Mouse (Mus musculus): ENCODE results near the gene Gm8050. TPM values are rescaled to one million over a fixed set of nuclear protein-coding genes. Genes with fewer than 3 reads are reported as not detected.

The Gm8050 gene
- polyA plus RNA-seq (2012; rRNA removed), result not detected in 2 replicates

DNA sequence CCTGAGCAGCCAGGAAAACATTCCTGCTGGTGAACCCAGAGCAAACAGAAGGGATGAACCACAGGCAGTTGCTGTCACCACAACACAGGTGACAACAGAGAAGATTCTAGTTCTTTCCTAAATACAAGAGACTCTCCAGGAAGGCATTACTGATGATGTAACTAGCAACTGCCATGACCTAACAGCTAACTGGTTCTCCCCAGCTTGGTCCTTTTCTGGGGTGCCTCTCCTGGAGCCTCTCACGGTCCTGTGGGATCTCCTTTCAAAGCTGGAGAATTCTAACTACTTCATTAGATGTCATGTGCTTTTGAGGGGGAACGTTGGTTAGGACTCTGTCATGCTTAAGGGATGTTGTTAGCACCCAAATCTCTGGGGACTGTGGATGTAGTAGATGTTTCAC is at the start of gene Gm8050:
Gm8050 (minus strand) TSS at position 101 of the 400 bp plus-strand sequence.

GRCm38 (mm10) chr14:6742232-6742631 is 22.2 kb upstream of the Gm8050 start, which contains the start of gene Gm3636:
Gene Gm3636, minus strand, starts transcription at chr14:6742332.

GRCm38 (mm10) chr14:6684070-6684469 is 36.0 kb downstream of the Gm8050 start, which contains the start of gene Gm10251:
Gene Gm10251, minus strand, starts transcription at chr14:6684170.

Other genes starting within 250 kb of the Gm8050 start
- not detected in 2 replicates for gene Gm8356, start 183.0 kb downstream of the Gm8050 start, polyA plus RNA-seq (2012; rRNA removed)
- gene Gm3629, start 129.6 kb downstream of the Gm8050 start, polyA plus RNA-seq (2012; rRNA removed), result not detected in 2 replicates
- gene Gm3460, start 97.8 kb downstream of the Gm8050 start, polyA plus RNA-seq (2012; rRNA removed), result not detected in 2 replicates
- 0.06 TPM in 1 of 2 replicates, not detected in the other for gene Gm10251, start 36.1 kb downstream of the Gm8050 start, polyA plus RNA-seq (2012; rRNA removed)
- 0.23 TPM in 1 of 2 replicates, not detected in the other for gene Gm3636, start 22.1 kb upstream of the Gm8050 start, polyA plus RNA-seq (2012; rRNA removed)
- gene Gm8362, start 54.2 kb upstream of the Gm8050 start, polyA plus RNA-seq (2012; rRNA removed), result not detected in 2 replicates
- gene Gm3642, start 120.1 kb upstream of the Gm8050 start, polyA plus RNA-seq (2012; rRNA removed), result not detected in 2 replicates
- gene Gm3667, start 169.7 kb upstream of the Gm8050 start, polyA plus RNA-seq (2012; rRNA removed), result not detected in 2 replicates

All from colon, adult 2 months (tissue).